Mouse (Mus musculus) G1E (cell line): ENCODE data around the gene Prss27. TPM values are rescaled to one million over a fixed set of nuclear protein-coding genes. Genes with fewer than 3 reads are reported as not detected.
"Not testable (repeated sequence)": the region's sequence is repeated elsewhere in the genome, so short reads cannot be mapped to it uniquely, and the experiment has no call there.

Experiments used
- ATAC-seq: 2 replicates; pipeline ENCODE4 v1.8.0; 2016; ENCODE audit warnings: mild to moderate bottlenecking; ENCODE audit not compliant: insufficient number of reproducible peaks, poor library complexity, low FRiP score, severe bottlenecking; ENCODE audit errors: extremely low read depth
- DNase-seq: peaks from one replicate; pipeline ENCODE4 v3.0.0; 2012; ENCODE audit warnings: low spot score
- H3K27me3 ChIP-seq: 2 replicates; pipeline ENCODE4 v1.6.1; 2012; ENCODE audit warnings: mild to moderate bottlenecking, low read length, inconsistent platforms; ENCODE audit not compliant: insufficient read depth
- H3K36me3 ChIP-seq: replicated peaks from 2 replicates; pipeline ENCODE3; 2012; ENCODE audit warnings: mild to moderate bottlenecking, inconsistent platforms
- H3K4me1 ChIP-seq: 2 replicates; pipeline ENCODE4 v1.6.1; 2012; ENCODE audit warnings: low read depth, low read length, inconsistent platforms, mixed read lengths; ENCODE audit not compliant: insufficient read depth
- H3K4me3 ChIP-seq: 2 replicates; pipeline ENCODE4 v1.5.1; 2012; ENCODE audit warnings: low read depth, mild to moderate bottlenecking, inconsistent platforms, low read length, moderate library complexity, mixed read lengths
- H3K9me3 ChIP-seq: replicated peaks from 2 replicates; pipeline ENCODE4 v1.6.1; 2012; ENCODE audit warnings: inconsistent platforms
- CTCF ChIP-seq: IDR thresholded peaks from 2 replicates; pipeline ENCODE4 v1.5.1; 2012; ENCODE audit warnings: low read depth, low read length, inconsistent platforms, mixed read lengths
- GATA1 ChIP-seq: IDR thresholded peaks from 2 replicates; pipeline ENCODE4 v1.6.1; 2012; ENCODE audit warnings: borderline replicate concordance, low read length, inconsistent platforms, mixed read lengths
- GATA2 ChIP-seq: IDR thresholded peaks from 2 replicates; pipeline ENCODE4 v1.6.1; 2012; ENCODE audit warnings: low read depth, low read length, inconsistent platforms, borderline replicate concordance
- POLR2AphosphoS5 ChIP-seq: IDR thresholded peaks from 2 replicates; pipeline ENCODE4 v1.6.1; 2012; ENCODE audit warnings: low read depth, low read length, inconsistent platforms; ENCODE audit not compliant: insufficient replicate concordance
- TAL1 ChIP-seq: conservative IDR thresholded peaks from 2 replicates; pipeline ENCODE4 v1.6.1; 2012; ENCODE audit warnings: low read depth, low read length, inconsistent platforms, mixed read lengths
- polyA plus RNA-seq: library from polyadenylated mRNA; stranded (reverse); fragments of >175 nt; gene quantifications from 2 replicates; pipeline ENCODE4 v1.2.3, GENCODE M21; 2012
- total RNA-seq, 2 experiments: library from RNA; stranded (forward) in 1 of 2; stranded (reverse) in 1 of 2; fragments of 200-1000 nt in 1 of 2; fragments of >200 nt in 1 of 2; fragmentation: Nextera tagmentation in 1 of 2; gene quantifications; 2 replicates each; pipeline ENCODE4 v1.2.3; 2014 to 2017

Prss27 gene
- total and polyA plus RNA-seq, 3 experiments: not detected

- no peak overlapping the region for H3K4me3 ChIP-seq
- peaks cover 9% of the 10 kb centered on the region for H3K4me1 ChIP-seq
- H3K9me3 ChIP-seq: no peaks in the 10 kb centered on the region
- TF ChIP-seq POLR2AphosphoS5 (no peak), GATA1 (no peak), TAL1 (no peak), CTCF (no peak), GATA2 (no peak)
- no peaks in the 10 kb centered on the region for H3K27me3 ChIP-seq
- no peak for DNase-seq
- peaks cover 74% of the 10 kb centered on the region for H3K36me3 ChIP-seq
- no peak for ATAC-seq
Measured at GRCm38 (mm10) chr17:24068271-24068670, 30.3 kb downstream of the Prss27 start.

- DNase-seq: no peak
- Histone ChIP-seq H3K4me1 (peaks cover 9% of the 10 kb centered on the region), H3K4me3 (no peak overlapping the region), H3K36me3 (peaks cover 66% of the 10 kb centered on the region), H3K9me3 (no peaks in the 10 kb centered on the region), H3K27me3 (no peaks in the 10 kb centered on the region)
- TF ChIP-seq TAL1: no peak
- TF ChIP-seq CTCF: no peak
- TF ChIP-seq GATA1: no peak
- no peak for TF ChIP-seq POLR2AphosphoS5
- TF ChIP-seq GATA2: no peak
- ATAC-seq: no peak
Measured at GRCm38 (mm10) chr17:24069531-24069930, 31.6 kb downstream of the Prss27 start.

GRCm38 (mm10) chr17:24072919-24073696 lies 35.2 kb downstream of the Prss27 start, which contains the start of gene Kctd5:
Kctd5 (minus strand) TSS chr17:24073485.
- H3K36me3 ChIP-seq: peaks cover 58% of the 10 kb centered on the region

GRCm38 (mm10) chr17:24077101-24077500 lies 39.2 kb downstream of the Prss27 start:
- DNase-seq: no peak
- Histone ChIP-seq H3K4me1 (peaks cover 2% of the 10 kb centered on the region), H3K4me3 (no peak overlapping the region), H3K27me3 (no peaks in the 10 kb centered on the region), H3K36me3 (peaks cover 66% of the 10 kb centered on the region), H3K9me3 (no peaks in the 10 kb centered on the region)
- TF ChIP-seq GATA1 (no peak), TAL1 (no peak), POLR2AphosphoS5 (no peak), CTCF (no peak), GATA2 (no peak)
- no peak for ATAC-seq

More at GRCm38 (mm10) chr17:24072919-24073696, 35.2 kb downstream of the Prss27 start, which contains the start of gene Kctd5:
- ATAC-seq (peak; percentile 91), DNase-seq (peak; percentile 74)
- H3K4me3 ChIP-seq: peak within 1 kb of the TSS; percentile 98
- no peaks in the 10 kb centered on the region for H3K27me3 ChIP-seq
- H3K9me3 ChIP-seq: no peaks in the 10 kb centered on the region
- peaks cover 9% of the 10 kb centered on the region for H3K4me1 ChIP-seq
- TF ChIP-seq TAL1: no peak

GRCm38 (mm10) chr17:24084593-24084992 lies 46.6 kb downstream of the Prss27 start:
- DNase-seq: no peak
- peaks cover 82% of the 10 kb centered on the region for H3K36me3 ChIP-seq
- no peak for TF ChIP-seq POLR2AphosphoS5
- no peak for TF ChIP-seq CTCF
- TF ChIP-seq GATA1: no peak
- TF ChIP-seq GATA2: no peak
- no peak for TF ChIP-seq TAL1
- no peaks in the 10 kb centered on the region for H3K9me3 ChIP-seq
- no peaks in the 10 kb centered on the region for H3K27me3 ChIP-seq
- no peak overlapping the region for H3K4me3 ChIP-seq
- ATAC-seq: no peak
- H3K4me1 ChIP-seq: no peaks in the 10 kb centered on the region

DNA sequence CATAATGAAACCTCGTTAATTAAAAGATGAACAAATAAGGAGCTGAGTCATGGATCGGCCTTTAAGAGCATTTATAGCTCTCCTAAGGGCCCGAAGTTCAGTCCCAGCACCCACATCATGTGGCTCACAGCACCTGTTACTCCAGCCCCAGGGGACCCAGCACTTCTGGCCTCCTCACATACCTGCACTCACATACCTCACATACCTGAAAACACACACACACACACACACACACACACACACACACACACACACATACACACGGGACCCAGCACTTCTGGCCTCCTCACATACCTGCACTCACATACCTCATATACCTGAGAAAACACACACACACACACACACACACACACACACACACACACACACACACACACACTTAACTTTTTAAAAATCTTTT lies 48.5 kb downstream of the Prss27 start:
- not testable (repeated sequence) for H3K4me1 ChIP-seq, DNase-seq, H3K9me3 ChIP-seq, H3K27me3 ChIP-seq, H3K4me3 ChIP-seq, ATAC-seq
- H3K36me3 ChIP-seq: peaks cover 81% of the 10 kb centered on the region

DNA sequence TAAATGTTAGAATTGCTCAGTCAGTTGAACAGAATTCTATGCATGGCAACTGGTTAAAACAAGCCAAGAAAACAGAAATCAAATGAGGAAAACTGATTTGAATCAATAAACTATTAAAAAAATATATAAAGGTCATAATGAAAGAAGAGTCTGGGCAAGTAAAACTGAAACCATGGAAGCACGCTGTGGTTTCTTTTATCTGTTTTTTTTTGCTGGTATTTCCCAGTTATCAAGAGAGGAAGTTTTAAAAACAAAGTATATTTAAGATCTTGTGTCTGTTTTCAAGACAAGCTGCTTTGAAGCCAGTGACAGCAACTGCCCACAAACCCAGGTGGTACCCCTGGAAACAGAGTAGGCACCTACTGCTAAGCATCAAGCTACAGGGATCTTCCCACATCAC lies 52.6 kb downstream of the Prss27 start:
- Histone ChIP-seq H3K36me3 (peaks cover 83% of the 10 kb centered on the region), H3K4me1 (no peaks in the 10 kb centered on the region), H3K9me3 (no peaks in the 10 kb centered on the region), H3K27me3 (no peaks in the 10 kb centered on the region), H3K4me3 (no peak overlapping the region)
- DNase-seq (no peak), ATAC-seq (no peak)
- TF ChIP-seq GATA1 (no peak), GATA2 (no peak), TAL1 (no peak), CTCF (no peak), POLR2AphosphoS5 (no peak)

Other genes starting within 250 kb of the Prss27 start
Only the 20 nearest of the 21 such genes appear.
- 452 and 468 TPM in 2 replicates for gene Elob, start 209.0 kb upstream of the Prss27 start, total RNA-seq (2014; fragmentation: Nextera tagmentation)
- gene Elob, start 209.0 kb upstream of the Prss27 start, total RNA-seq (2017): 171 and 225 TPM in 2 replicates
- 658 and 984 TPM in 2 replicates for gene Elob, start 209.0 kb upstream of the Prss27 start, polyA plus RNA-seq
- gene Prss33, start 202.1 kb upstream of the Prss27 start, total RNA-seq (2014; fragmentation: Nextera tagmentation): not detected in 2 replicates
- gene Prss33, start 202.1 kb upstream of the Prss27 start, total RNA-seq (2017): 0.11 TPM in 1 of 2 replicates, not detected in the other
- not detected in 2 replicates for gene Prss33, start 202.1 kb upstream of the Prss27 start, polyA plus RNA-seq
- gene Prss32, start 194.3 kb upstream of the Prss27 start, total RNA-seq (2014; fragmentation: Nextera tagmentation): not detected in 2 replicates
- 0.05 TPM in 1 of 2 replicates, not detected in the other for gene Prss32, start 194.3 kb upstream of the Prss27 start, total RNA-seq (2017)
- gene Prss32, start 194.3 kb upstream of the Prss27 start, polyA plus RNA-seq: not detected in 2 replicates
- gene Prss41, start 194.0 kb upstream of the Prss27 start, total RNA-seq (2014; fragmentation: Nextera tagmentation): not detected in 2 replicates
- gene Prss41, start 194.0 kb upstream of the Prss27 start, total RNA-seq (2017): not detected in 2 replicates
- gene Prss41, start 194.0 kb upstream of the Prss27 start, polyA plus RNA-seq: not detected in 2 replicates
- gene Prss21, start 170.1 kb upstream of the Prss27 start, total RNA-seq (2014; fragmentation: Nextera tagmentation): not detected in 2 replicates
- not detected in 2 replicates for gene Prss21, start 170.1 kb upstream of the Prss27 start, total RNA-seq (2017)
- gene Prss21, start 170.1 kb upstream of the Prss27 start, polyA plus RNA-seq: not detected in 2 replicates
- not detected in 2 replicates for gene Dcpp1, start 157.3 kb upstream of the Prss27 start, total RNA-seq (2014; fragmentation: Nextera tagmentation)
- gene Dcpp1, start 157.3 kb upstream of the Prss27 start, total RNA-seq (2017): not detected in 2 replicates
- not detected in 2 replicates for gene Dcpp1, start 157.3 kb upstream of the Prss27 start, polyA plus RNA-seq
- not detected in 2 replicates for gene Dcpp2, start 157.3 kb upstream of the Prss27 start, total RNA-seq (2014; fragmentation: Nextera tagmentation)
- 0.22 TPM in 1 of 2 replicates, not detected in the other for gene Dcpp2, start 157.3 kb upstream of the Prss27 start, total RNA-seq (2017)
- gene Dcpp2, start 157.3 kb upstream of the Prss27 start, polyA plus RNA-seq: not detected in 2 replicates
- gene Dcpp3, start 120.7 kb upstream of the Prss27 start, total RNA-seq (2014; fragmentation: Nextera tagmentation): not detected in 2 replicates
- gene Dcpp3, start 120.7 kb upstream of the Prss27 start, total RNA-seq (2017): not detected in 2 replicates
- not detected in 2 replicates for gene Dcpp3, start 120.7 kb upstream of the Prss27 start, polyA plus RNA-seq
- gene Sbp, start 96.5 kb upstream of the Prss27 start, total RNA-seq (2014; fragmentation: Nextera tagmentation): not detected in 2 replicates
- gene Sbp, start 96.5 kb upstream of the Prss27 start, total RNA-seq (2017): not detected in 2 replicates
- not detected in 2 replicates for gene Sbp, start 96.5 kb upstream of the Prss27 start, polyA plus RNA-seq
- gene Sbpl, start 82.9 kb upstream of the Prss27 start, total RNA-seq (2014; fragmentation: Nextera tagmentation): not detected in 2 replicates
- gene Sbpl, start 82.9 kb upstream of the Prss27 start, total RNA-seq (2017): not detected in 2 replicates
- gene Sbpl, start 82.9 kb upstream of the Prss27 start, polyA plus RNA-seq: not detected in 2 replicates
- gene Prss30, start 57.6 kb upstream of the Prss27 start, total RNA-seq (2014; fragmentation: Nextera tagmentation): not detected in 2 replicates
- not detected in 2 replicates for gene Prss30, start 57.6 kb upstream of the Prss27 start, total RNA-seq (2017)
- not detected in 2 replicates for gene Prss30, start 57.6 kb upstream of the Prss27 start, polyA plus RNA-seq
- not detected in 2 replicates for gene Prss22, start 40.0 kb upstream of the Prss27 start, total RNA-seq (2014; fragmentation: Nextera tagmentation)
- gene Prss22, start 40.0 kb upstream of the Prss27 start, total RNA-seq (2017): not detected in 2 replicates
- gene Prss22, start 40.0 kb upstream of the Prss27 start, polyA plus RNA-seq: not detected in 2 replicates
- 16.9 and 17.1 TPM in 2 replicates for gene Kctd5, start 35.3 kb downstream of the Prss27 start, total RNA-seq (2014; fragmentation: Nextera tagmentation)
- gene Kctd5, start 35.3 kb downstream of the Prss27 start, total RNA-seq (2017): 15.9 and 16.7 TPM in 2 replicates
- gene Kctd5, start 35.3 kb downstream of the Prss27 start, polyA plus RNA-seq: 17.3 and 23.4 TPM in 2 replicates
- 58.6 and 58.8 TPM in 2 replicates for gene Pdpk1, start 112.8 kb downstream of the Prss27 start, total RNA-seq (2014; fragmentation: Nextera tagmentation)
- gene Pdpk1, start 112.8 kb downstream of the Prss27 start, total RNA-seq (2017): 48.3 and 63.3 TPM in 2 replicates
- 27.0 and 47.8 TPM in 2 replicates for gene Pdpk1, start 112.8 kb downstream of the Prss27 start, polyA plus RNA-seq
- gene Amdhd2, start 125.6 kb downstream of the Prss27 start, total RNA-seq (2014; fragmentation: Nextera tagmentation): 7.2 and 18.7 TPM in 2 replicates
- gene Amdhd2, start 125.6 kb downstream of the Prss27 start, total RNA-seq (2017): 60.2 and 66.4 TPM in 2 replicates
- 44.1 and 45.3 TPM in 2 replicates for gene Amdhd2, start 125.6 kb downstream of the Prss27 start, polyA plus RNA-seq
- gene Atp6v0c, start 131.6 kb downstream of the Prss27 start, total RNA-seq (2014; fragmentation: Nextera tagmentation): 126 and 189 TPM in 2 replicates
- gene Atp6v0c, start 131.6 kb downstream of the Prss27 start, total RNA-seq (2017): 61.1 and 65.5 TPM in 2 replicates
- 209 and 285 TPM in 2 replicates for gene Atp6v0c, start 131.6 kb downstream of the Prss27 start, polyA plus RNA-seq
- gene Tbc1d24, start 167.4 kb downstream of the Prss27 start, total RNA-seq (2014; fragmentation: Nextera tagmentation): 94.0 and 120 TPM in 2 replicates
- gene Tbc1d24, start 167.4 kb downstream of the Prss27 start, total RNA-seq (2017): 57.9 and 59.1 TPM in 2 replicates
- 14.6 and 23.4 TPM in 2 replicates for gene Tbc1d24, start 167.4 kb downstream of the Prss27 start, polyA plus RNA-seq
- gene Ntn3, start 171.4 kb downstream of the Prss27 start, total RNA-seq (2014; fragmentation: Nextera tagmentation): 3.8 and 3.9 TPM in 2 replicates
- gene Ntn3, start 171.4 kb downstream of the Prss27 start, total RNA-seq (2017): 1.5 and 2.1 TPM in 2 replicates
- 1.6 and 1.8 TPM in 2 replicates for gene Ntn3, start 171.4 kb downstream of the Prss27 start, polyA plus RNA-seq
- 22.8 and 41.7 TPM in 2 replicates for gene Tedc2, start 182.7 kb downstream of the Prss27 start, total RNA-seq (2014; fragmentation: Nextera tagmentation)
- 38.3 and 46.5 TPM in 2 replicates for gene Tedc2, start 182.7 kb downstream of the Prss27 start, total RNA-seq (2017)
- gene Tedc2, start 182.7 kb downstream of the Prss27 start, polyA plus RNA-seq: 47.0 and 55.1 TPM in 2 replicates
- 65.0 and 73.4 TPM in 2 replicates for gene Ccnf, start 213.3 kb downstream of the Prss27 start, total RNA-seq (2014; fragmentation: Nextera tagmentation)
- gene Ccnf, start 213.3 kb downstream of the Prss27 start, total RNA-seq (2017): 59.1 and 65.1 TPM in 2 replicates
- gene Ccnf, start 213.3 kb downstream of the Prss27 start, polyA plus RNA-seq: 87.0 and 87.6 TPM in 2 replicates